Mouse (Mus musculus): ENCODE data around the gene Mrps16.

Gene Mrps16

DNA sequence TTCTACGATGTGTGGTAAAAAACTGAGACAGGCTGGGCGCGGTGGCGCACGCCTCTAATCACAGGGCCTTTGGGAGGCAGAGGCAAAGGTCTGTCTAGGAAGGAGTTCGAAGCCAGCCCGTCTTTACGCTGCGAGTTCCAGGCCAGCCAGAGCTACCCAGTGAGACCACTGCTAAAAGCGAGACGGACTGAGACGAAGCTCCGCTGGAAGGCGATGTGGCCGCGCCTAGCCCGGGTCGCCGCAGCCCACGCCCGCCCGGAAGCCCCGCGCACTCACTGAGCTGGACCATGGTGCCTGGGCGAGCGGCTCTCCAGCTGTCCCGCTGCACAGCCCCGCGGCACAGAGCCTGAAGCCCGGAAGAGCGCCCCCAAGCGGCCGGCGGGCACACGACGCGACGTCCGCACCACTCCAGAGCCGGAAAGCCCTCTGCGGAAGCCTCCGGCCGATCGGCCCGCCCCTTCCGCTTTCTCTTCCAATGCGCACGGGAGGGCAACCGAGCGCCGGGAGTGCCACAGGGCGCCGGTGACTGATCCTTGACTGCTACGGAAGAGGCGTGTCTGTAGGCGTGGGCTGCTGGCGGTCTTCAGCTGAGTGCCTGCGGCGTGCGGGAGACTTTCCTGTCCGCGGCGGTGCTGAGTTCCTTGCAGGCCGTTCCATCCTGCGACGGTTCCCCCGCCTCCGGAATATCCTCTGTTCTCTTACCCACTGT lies at the start of gene Mrps16:
Gene Mrps16, minus strand, starts transcription at position 430 of the 709 bp plus-strand sequence.
- no peak for TF ChIP-seq GATA4 (IDR thresholded peaks at IDR 0.05; ENCODE audit: insufficient replicate concordance, low read length)

DNA sequence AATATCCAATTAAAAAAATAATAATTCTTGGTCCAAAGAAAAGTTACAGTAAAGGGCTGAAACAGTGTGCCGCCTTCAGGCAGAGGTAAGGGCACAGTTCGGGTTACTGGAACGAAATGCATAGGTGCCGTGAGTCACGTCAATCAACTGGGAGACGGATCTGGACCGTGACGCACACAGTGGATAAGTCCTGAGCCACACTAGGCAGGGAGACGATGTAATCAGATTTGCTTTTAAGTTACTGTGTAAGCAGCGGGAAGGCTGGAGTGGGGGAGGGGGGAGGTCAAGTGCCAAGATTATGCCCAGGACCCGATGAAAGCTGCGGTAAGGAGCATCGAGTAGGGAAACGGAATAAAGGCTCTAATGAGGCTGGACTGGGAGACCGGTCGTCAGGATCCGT lies 48.8 kb upstream of the Mrps16 start:
- no peak for TF ChIP-seq GATA4 (IDR thresholded peaks at IDR 0.05; ENCODE audit: insufficient replicate concordance, low read length)

DNA sequence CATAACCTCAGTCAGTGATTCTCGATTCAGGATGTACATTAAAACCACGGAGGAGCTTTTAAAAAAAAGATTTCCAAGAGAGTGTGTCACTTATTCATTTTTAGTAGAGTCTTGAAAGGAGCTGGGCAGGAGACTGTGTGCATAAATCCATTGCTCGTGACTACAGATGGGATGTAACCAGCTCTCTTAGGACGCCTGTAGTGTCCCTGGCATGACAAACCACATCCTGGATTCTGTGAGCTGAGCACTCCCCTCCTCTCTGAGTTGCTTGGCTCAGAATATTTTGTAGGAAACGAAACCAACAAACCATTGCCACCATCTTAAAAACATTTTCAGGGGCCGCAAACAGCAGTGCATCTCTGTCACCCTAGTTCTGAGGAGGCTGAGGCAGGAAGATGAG lies 43.5 kb upstream of the Mrps16 start:
- no peak for TF ChIP-seq GATA4 (IDR thresholded peaks at IDR 0.05; ENCODE audit: insufficient replicate concordance, low read length)

DNA sequence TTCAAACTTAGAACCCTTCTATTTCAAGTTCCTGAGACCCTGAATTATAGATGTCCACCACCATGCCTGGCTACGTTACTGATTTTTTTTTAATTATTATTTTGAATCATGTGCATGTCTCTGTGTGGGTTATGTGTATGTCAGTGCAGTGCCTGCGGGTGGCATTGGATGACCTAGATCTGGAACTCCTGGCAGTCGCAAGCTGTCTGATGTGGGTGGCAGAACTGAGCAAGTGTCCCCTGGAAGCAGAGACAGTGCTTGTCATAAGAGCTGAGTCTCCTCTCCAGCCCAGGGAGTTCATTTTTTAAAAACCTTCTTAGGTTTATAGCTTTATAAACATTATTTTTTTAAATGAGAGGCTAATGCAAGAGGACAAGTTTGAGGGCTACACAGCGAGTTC lies 39.0 kb upstream of the Mrps16 start:
- TF ChIP-seq GATA4 (IDR thresholded peaks at IDR 0.05; ENCODE audit: insufficient replicate concordance, low read length): no peak

DNA sequence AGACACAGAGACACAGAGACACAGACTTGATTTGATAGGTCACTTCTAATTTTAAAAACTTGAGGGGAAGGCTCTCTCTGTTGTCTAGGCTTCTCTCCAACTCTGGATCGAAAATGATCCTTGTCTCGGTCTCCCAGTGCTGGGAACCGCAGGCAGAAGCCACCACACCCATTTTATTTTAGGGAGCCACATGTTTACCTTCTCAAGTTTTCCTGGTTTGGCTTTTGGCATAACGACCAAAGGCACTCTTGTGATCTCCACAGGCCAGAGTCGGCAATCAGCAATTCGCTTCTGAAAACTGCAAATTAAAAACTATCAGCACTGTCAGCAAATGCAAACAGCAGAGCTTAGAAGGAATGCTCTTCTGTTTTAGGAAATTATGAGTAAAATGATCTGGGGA lies 38.3 kb upstream of the Mrps16 start:
- no peak for TF ChIP-seq GATA4 (IDR thresholded peaks at IDR 0.05; ENCODE audit: insufficient replicate concordance, low read length)

DNA sequence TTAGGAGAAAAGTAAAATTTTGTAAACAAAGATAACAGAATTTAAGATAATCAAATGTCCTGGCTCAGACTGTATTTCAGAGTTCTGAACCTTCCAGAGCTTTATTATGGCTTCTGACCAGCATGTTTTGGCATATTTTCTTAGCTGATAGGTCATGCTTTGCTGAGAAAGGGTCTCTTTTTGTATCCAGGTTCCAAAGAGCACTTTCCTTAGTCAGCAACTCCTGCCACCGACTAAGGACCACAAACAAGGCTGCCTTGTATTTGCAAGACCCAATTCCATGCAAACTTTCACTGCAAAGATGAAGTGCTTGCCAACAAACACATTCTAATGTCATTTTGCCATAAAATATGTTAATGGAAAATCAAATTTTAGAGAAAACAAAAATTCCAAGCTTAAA lies 36.4 kb upstream of the Mrps16 start:
- no peak for TF ChIP-seq GATA4 (IDR thresholded peaks at IDR 0.05; ENCODE audit: insufficient replicate concordance, low read length)

DNA sequence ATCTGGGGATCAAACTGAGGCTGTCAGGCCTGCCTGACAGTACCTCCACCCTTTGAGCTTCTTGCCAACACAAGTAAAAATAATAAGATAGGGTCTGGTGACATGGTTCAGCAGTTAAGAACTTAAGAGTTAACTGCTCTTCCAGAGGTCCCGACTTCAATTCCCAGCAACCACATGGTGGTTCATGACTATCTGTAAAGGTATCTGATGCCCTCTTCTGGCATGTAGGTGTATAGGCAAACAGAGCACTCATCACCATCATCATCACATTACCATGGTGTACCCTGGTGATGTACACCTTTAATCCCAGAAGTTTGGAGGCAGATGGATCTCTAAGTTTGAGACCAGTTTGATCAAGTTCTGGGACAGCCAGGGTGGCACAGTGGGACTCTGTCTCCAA lies 35.2 kb upstream of the Mrps16 start:
- TF ChIP-seq GATA4 (IDR thresholded peaks at IDR 0.05; ENCODE audit: insufficient replicate concordance, low read length): no peak

DNA sequence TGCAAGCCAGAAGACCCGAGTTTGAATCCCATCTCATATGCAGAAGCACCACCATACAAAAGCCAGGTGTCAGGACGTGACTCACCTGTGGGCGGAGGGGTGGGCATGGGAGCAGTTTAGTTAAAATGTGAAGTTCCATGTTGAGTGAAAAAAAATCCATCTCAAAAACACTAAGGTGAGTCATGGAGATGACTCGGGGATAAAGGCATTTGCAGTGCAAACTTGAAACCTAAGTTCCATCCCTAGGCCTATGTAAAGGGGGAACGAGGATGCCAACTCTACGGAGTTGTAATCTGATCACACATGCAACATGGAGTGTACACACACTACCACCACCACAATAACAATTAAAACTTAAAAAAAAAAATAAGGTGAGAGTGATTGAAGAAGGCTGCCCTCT lies 29.6 kb upstream of the Mrps16 start:
- TF ChIP-seq GATA4 (IDR thresholded peaks at IDR 0.05; ENCODE audit: insufficient replicate concordance, low read length): no peak

DNA sequence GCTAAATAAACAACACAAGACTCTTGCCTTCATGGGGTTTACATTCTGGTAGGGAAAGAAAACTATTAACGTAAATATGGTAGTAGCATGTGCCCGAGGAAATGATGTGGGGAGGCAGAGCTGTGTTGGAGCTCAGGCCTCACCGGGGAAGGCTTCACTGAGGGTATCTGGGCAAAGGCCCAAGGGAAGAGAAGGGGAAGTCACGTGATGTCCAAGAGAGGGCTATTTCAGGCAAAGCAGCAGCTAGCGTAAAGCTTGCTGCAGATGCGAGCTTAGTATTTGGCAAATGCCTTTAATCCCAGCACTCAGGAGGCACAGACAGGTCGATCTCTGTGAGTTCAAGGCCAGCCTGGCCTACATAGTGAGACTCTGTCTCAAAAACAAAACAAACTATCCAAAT lies 28.8 kb upstream of the Mrps16 start:
- TF ChIP-seq GATA4 (IDR thresholded peaks at IDR 0.05; ENCODE audit: insufficient replicate concordance, low read length): no peak

DNA sequence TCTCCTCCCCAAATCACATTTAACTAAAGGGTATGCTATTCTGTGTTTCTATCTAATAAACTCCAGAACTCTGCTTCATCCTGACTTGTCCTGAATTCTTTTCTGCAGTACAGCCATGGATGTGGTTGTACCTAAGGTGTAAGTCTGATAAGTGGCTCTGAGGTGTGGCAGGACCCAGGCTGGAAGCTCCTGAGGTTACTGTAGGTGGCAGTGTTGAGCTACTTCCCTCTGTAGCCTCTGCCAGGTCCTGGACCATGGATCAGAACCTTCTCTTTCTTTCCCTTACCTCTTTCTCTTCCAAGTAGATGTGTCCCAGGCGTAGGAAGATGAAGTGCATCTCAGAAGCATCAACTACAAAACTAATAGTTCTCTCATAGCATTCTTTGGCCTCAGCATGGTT lies 6.6 kb upstream of the Mrps16 start:
- no peak for TF ChIP-seq GATA4 (IDR thresholded peaks at IDR 0.05; ENCODE audit: insufficient replicate concordance, low read length)

DNA sequence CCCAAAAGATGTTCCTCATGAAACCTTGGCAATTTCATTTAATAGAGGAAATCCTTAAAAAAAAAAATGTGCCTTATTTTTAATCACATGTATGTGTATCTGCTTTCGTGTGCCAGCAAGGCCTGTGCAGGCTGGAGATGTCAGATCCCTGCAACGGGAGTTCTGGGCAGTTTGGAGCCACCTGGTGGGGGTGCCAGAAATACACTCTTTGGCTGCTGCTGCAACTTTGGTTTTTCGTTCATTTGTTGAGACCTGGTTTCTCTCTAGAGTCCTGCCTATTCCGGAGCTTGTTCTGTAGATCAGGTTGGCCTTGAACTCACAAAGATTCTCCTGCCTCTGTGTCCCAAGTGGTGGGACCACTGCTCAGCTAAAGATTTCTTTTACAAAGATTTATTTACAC lies 5.4 kb upstream of the Mrps16 start:
- TF ChIP-seq GATA4 (IDR thresholded peaks at IDR 0.05; ENCODE audit: insufficient replicate concordance, low read length): no peak

DNA sequence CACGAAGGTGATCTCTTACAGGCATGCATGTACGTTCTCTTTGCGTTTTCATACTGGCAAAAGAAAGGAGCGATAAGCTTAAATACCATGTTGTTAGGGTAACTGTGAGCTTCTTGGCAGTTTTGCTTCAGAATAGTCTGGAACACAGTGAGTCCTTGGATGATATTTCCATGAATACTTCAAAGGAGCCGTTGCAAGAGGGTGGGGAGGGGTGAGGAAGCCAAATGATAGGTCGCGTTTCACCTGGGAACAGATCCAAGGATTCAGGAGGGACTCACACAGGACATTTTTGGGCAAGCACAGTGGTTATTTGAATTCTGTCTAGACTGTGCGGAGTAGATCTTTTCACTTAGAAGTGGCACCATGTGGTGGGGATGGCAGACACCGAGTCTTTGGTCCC lies 3.8 kb upstream of the Mrps16 start:
- TF ChIP-seq GATA4 (IDR thresholded peaks at IDR 0.05; ENCODE audit: insufficient replicate concordance, low read length): no peak

DNA sequence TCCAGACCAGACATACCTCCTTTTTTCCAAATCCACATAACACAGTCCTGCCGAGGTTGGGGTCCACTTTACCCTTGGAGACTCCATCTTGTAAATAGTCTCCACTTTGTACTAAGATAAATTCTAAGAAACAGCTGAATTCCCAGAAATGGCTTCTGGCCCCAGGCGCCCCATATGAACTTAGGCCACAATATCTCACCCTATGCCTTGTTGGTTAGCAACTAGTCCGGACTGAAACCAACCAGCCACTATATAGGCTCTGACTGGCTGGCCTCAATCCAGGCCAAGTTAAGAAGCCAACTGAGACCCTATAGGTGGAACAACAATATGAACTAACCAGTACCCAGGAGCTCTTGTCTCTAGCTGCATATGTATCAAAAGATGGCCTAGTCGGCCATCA lies 1.1 kb downstream of the Mrps16 start:
- TF ChIP-seq GATA4 (IDR thresholded peaks at IDR 0.05; ENCODE audit: insufficient replicate concordance, low read length): no peak

DNA sequence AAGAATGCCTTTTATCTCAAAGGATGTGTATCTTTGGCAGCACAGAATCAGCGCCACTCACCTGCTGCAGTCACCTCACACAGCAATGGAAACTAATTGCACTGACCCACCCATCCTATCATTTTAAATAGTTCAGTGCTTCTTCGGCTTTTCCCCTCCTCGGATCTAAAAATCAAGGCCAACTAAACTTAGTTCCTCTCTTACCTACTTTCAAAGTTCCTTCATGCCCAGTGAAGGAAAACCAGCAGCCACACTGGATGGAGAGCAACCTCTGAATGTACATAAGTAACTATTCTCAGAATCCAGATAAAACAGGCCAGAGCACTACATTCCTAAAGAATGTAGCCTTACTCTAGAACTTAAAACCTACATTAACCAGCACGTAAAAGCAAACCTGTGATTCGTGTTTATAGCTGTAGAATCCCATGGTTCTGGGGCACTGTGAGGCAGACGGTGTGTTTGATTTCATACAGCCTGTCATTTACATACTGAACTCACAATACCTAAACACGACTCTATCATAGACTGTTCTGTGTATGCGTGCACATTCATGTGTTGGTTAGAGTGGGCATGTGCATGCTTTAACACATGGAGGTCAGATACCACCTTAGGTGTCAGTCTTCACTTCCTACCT lies 3.9 kb downstream of the Mrps16 start:
- TF ChIP-seq GATA4 (IDR thresholded peaks at IDR 0.05; ENCODE audit: insufficient replicate concordance, low read length): no peak

DNA sequence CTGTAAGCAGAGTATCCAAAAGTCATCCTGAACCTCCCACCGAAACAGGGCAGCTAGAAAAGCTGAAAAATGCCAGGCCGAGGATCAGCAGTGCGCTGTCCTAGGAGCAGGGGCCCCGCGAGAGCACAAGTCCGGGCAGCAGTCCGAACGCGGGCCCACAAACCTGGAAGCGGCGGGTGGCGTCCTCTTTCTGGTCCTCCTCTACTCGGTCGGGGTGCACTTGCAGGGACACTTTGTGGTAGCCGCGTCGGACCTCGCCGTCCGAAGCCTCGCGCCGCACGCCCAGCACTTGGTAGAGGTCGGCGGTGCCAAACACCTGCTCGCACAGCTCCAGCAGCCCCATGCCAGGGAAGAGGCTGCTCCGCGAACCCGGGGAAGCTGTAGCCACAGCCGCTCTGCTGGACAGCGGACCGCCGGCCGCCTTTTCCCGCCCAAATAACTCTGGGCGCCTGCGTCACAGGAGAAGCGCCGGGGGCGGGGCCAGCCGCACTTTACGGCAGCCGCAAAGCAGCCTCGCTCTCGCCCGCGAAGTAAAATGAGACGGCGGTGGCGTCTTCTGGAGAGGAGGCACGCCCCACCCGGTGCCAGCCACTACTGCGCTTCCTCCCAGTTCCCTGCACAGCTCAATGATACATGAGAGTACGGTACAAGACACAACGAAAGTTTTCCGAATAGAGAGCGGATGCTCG lies 4.8 kb downstream of the Mrps16 start, which contains the start of gene Dnajc9:
Gene Dnajc9, minus strand, starts transcription at position 470 of the 689 bp plus-strand sequence.
- no peak for TF ChIP-seq GATA4 (IDR thresholded peaks at IDR 0.05; ENCODE audit: insufficient replicate concordance, low read length)

DNA sequence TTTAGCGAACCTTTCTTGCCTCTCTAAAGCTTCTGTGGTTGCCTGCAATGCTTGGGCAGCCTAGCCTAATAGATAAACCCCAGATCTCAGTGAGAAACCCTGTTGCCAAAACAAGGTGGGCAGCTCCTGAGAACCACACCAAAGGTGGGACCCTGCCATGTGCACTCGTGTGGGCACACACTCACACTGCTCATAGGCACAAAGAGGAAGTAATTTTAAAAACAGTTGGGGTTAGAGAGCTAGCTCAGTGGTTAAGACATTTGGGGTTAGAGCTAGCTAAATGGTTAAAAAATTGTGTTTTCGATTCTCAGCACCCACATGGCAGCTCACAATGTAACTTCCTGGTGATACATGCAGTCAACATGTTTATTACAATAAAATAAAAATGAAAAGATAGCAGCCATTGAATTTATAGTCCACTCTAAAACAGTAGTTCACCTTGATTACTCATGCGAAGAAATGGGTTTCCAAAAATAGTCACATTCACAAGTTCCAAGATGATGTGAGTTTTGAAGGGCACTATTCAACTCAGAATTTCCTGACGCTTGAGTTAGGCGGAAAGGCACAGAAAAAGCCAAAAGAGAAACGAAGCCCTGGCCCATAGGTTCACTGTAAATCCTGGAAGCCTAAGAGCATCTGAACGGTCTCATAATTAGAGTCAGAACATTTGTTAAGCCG lies 13.5 kb downstream of the Mrps16 start:
- no peak for TF ChIP-seq GATA4 (IDR thresholded peaks at IDR 0.05; ENCODE audit: insufficient replicate concordance, low read length)
